Mouse (Mus musculus): ENCODE results near the gene Tle6. TPM values are rescaled to one million over a fixed set of nuclear protein-coding genes. Genes with fewer than 3 reads are reported as not detected.
A peak's percentile ranks its signal among the peaks of the same experiment; 100 is the strongest.

Gene Tle6
- polyA plus RNA-seq, 1 experiment from 2014 or later = 7.6 TPM

GRCm38 (mm10) chr10:81572975-81573374 lies 27.9 kb downstream of the Tle6 start:
- Histone ChIP-seq H3K9ac (ENCODE audit: low read length) (0 out of 2 replicates have a peak overlapping the region, but pooled peaks have one; percentile 23), H3K4me1 (replicated peaks; ENCODE audit: control insufficient read depth, insufficient read depth) (peaks cover 19% of the 10 kb centered on the region), H3K4me2 (replicated peaks; ENCODE audit: low read depth) (no peak overlapping the region), H3K27ac (replicated peaks) (0 out of 2 replicates have a peak overlapping the region, but pooled peaks have one; percentile 24), H3K36me3 (ENCODE audit: control insufficient read depth, insufficient read depth, low read length) (no peaks in the 10 kb centered on the region), H3K9me3 (ENCODE audit: control insufficient read depth, low read length) (no peaks in the 10 kb centered on the region), H3K4me3 (ENCODE audit: low read depth, low read length) (no peak overlapping the region), H3K27me3 (ENCODE audit: control insufficient read depth, insufficient read depth, low read length) (no peaks in the 10 kb centered on the region)
- DNase-seq (ENCODE audit: low spot score) (no peak), ATAC-seq (ENCODE audit: low FRiP score, low TSS enrichment) (peak; percentile 13; the same call in 1 of the 2 replicates)
- 21% methylated on average over 9 of the region's 9 CpGs for WGBS
- TF ChIP-seq CTCF (IDR thresholded peaks at IDR 0.05; ENCODE audit: low read depth) (0 out of 2 replicates have a peak, but pooled peaks have one; percentile 3), EP300 (optimal IDR thresholded peaks at IDR 0.05) (no peak)

- DNase-seq (ENCODE audit: low spot score) (no peak), ATAC-seq (ENCODE audit: low FRiP score, low TSS enrichment) (0 out of 2 replicates have a peak, but pooled peaks have one; percentile 0)
- H3K27me3 ChIP-seq (ENCODE audit: control insufficient read depth, insufficient read depth, low read length) = no peaks in the 10 kb centered on the region
- peak overlapping the region; percentile 69 for H3K4me2 ChIP-seq (replicated peaks; ENCODE audit: low read depth)
- peak overlapping the region; percentile 40; the same call in 1 of the 2 replicates for H3K27ac ChIP-seq (replicated peaks)
- no peaks in the 10 kb centered on the region for H3K36me3 ChIP-seq (ENCODE audit: control insufficient read depth, insufficient read depth, low read length)
- H3K4me3 ChIP-seq (ENCODE audit: low read depth, low read length) = peak overlapping the region; percentile 38; the same call in 1 of the 2 replicates
- 11% methylated on average over 9 of the region's 9 CpGs for WGBS
- H3K4me1 ChIP-seq (replicated peaks; ENCODE audit: control insufficient read depth, insufficient read depth) = peaks cover 19% of the 10 kb centered on the region
- TF ChIP-seq CTCF (IDR thresholded peaks at IDR 0.05; ENCODE audit: low read depth) (no peak), EP300 (optimal IDR thresholded peaks at IDR 0.05) (no peak)
- no peaks in the 10 kb centered on the region for H3K9me3 ChIP-seq (ENCODE audit: control insufficient read depth, low read length)
- H3K9ac ChIP-seq (ENCODE audit: low read length) = no peak overlapping the region
Measured at GRCm38 (mm10) chr10:81572133-81572671, 28.7 kb downstream of the Tle6 start.

GRCm38 (mm10) chr10:81571501-81571876 lies 29.4 kb downstream of the Tle6 start:
- peak; percentile 94 for DNase-seq (ENCODE audit: low spot score)
- Histone ChIP-seq H3K4me1 (replicated peaks; ENCODE audit: control insufficient read depth, insufficient read depth) (peaks cover 19% of the 10 kb centered on the region), H3K36me3 (ENCODE audit: control insufficient read depth, insufficient read depth, low read length) (no peaks in the 10 kb centered on the region)

GRCm38 (mm10) chr10:81570831-81571500 lies 29.9 kb downstream of the Tle6 start:
- Histone ChIP-seq H3K4me1 (replicated peaks; ENCODE audit: control insufficient read depth, insufficient read depth) (peaks cover 19% of the 10 kb centered on the region), H3K9me3 (ENCODE audit: control insufficient read depth, low read length) (no peaks in the 10 kb centered on the region), H3K4me2 (replicated peaks; ENCODE audit: low read depth) (peak overlapping the region; percentile 69), H3K9ac (ENCODE audit: low read length) (peak overlapping the region; percentile 31), H3K36me3 (ENCODE audit: control insufficient read depth, insufficient read depth, low read length) (peaks cover 3% of the 10 kb centered on the region), H3K4me3 (ENCODE audit: low read depth, low read length) (peak overlapping the region; percentile 38), H3K27ac (replicated peaks) (peak overlapping the region; percentile 56), H3K27me3 (ENCODE audit: control insufficient read depth, insufficient read depth, low read length) (no peaks in the 10 kb centered on the region)
- ATAC-seq (ENCODE audit: low FRiP score, low TSS enrichment) (peak; percentile 61), DNase-seq (ENCODE audit: low spot score) (peak; percentile 93)
- TF ChIP-seq EP300 (optimal IDR thresholded peaks at IDR 0.05) (no peak), CTCF (IDR thresholded peaks at IDR 0.05; ENCODE audit: low read depth) (peak; percentile 34; the same call in 1 of the 2 replicates)
- WGBS = under 1% methylated on average over 30 of the region's 34 CpGs

More at GRCm38 (mm10) chr10:81571501-81571876, 29.4 kb downstream of the Tle6 start:
- WGBS = under 1% methylated on average over 18 of the region's 18 CpGs
- no peaks in the 10 kb centered on the region for H3K27me3 ChIP-seq (ENCODE audit: control insufficient read depth, insufficient read depth, low read length)
- H3K27ac ChIP-seq (replicated peaks) = peak overlapping the region; percentile 49
- peak overlapping the region; percentile 38 for H3K4me3 ChIP-seq (ENCODE audit: low read depth, low read length)
- H3K9me3 ChIP-seq (ENCODE audit: control insufficient read depth, low read length) = no peaks in the 10 kb centered on the region
- H3K9ac ChIP-seq (ENCODE audit: low read length) = no peak overlapping the region
- peak overlapping the region; percentile 69 for H3K4me2 ChIP-seq (replicated peaks; ENCODE audit: low read depth)
- peak; percentile 93 for ATAC-seq (ENCODE audit: low FRiP score, low TSS enrichment)
- TF ChIP-seq EP300 (optimal IDR thresholded peaks at IDR 0.05) = no peak
- no peak for TF ChIP-seq CTCF (IDR thresholded peaks at IDR 0.05; ENCODE audit: low read depth)

- Histone ChIP-seq H3K4me3 (ENCODE audit: low read depth, low read length) (peak overlapping the region; percentile 38), H3K36me3 (ENCODE audit: control insufficient read depth, insufficient read depth, low read length) (peaks cover 10% of the 10 kb centered on the region), H3K9ac (ENCODE audit: low read length) (peak overlapping the region; percentile 31), H3K4me2 (replicated peaks; ENCODE audit: low read depth) (peak overlapping the region; percentile 69), H3K27me3 (ENCODE audit: control insufficient read depth, insufficient read depth, low read length) (no peaks in the 10 kb centered on the region), H3K27ac (replicated peaks) (peak overlapping the region; percentile 56), H3K4me1 (replicated peaks; ENCODE audit: control insufficient read depth, insufficient read depth) (peaks cover 15% of the 10 kb centered on the region), H3K9me3 (ENCODE audit: control insufficient read depth, low read length) (no peaks in the 10 kb centered on the region)
- TF ChIP-seq CTCF (IDR thresholded peaks at IDR 0.05; ENCODE audit: low read depth) (no peak), EP300 (optimal IDR thresholded peaks at IDR 0.05) (no peak)
- DNase-seq (ENCODE audit: low spot score) (no peak), ATAC-seq (ENCODE audit: low FRiP score, low TSS enrichment) (no peak)
- 9% methylated on average over 8 of the region's 11 CpGs for WGBS
Measured at GRCm38 (mm10) chr10:81570238-81570800, 30.6 kb downstream of the Tle6 start.

Data from stomach, postnatal 0 days (tissue).